Mouse (Mus musculus): ENCODE results near the gene Slc22a3. TPM values are rescaled to one million over a fixed set of nuclear protein-coding genes. Genes with fewer than 3 reads are reported as not detected.

Gene Slc22a3
- 0.55 and 0.65 TPM in 2 replicates for polyA plus RNA-seq (2015; fragmentation: Nextera tagmentation; extraction: Ambion mirVana)

DNA sequence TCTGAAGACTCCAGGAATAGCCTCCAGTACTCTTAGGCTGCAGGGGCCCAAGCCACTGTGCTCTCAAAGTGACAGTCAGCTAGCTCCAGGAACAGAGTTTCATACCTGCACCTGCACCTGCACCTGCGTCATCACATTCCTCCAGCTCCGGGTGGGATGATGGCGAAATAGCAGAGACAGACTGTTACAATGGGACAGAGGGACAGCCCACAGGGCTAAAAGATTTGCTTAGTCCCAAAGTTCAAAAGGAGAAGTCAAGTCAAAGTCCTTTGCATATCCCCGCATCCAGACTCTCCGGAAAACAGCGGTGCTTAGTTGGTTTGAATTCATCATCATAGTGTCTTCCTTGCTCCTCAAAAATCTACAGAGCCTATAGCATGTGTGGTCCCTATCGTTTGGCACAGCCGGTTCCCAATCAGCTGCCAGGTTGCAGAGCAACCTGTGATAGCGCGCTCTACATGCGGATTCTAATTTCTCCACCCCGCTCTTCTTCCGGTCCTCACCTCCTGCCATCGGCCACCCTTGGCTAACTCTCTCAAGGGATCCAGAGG is at the start of gene Slc22a3:
Gene Slc22a3 (minus strand): TSS at position 51 of the 551 bp plus-strand sequence.
- H3K27me3 ChIP-seq (replicated peaks): peaks cover 42% of the 10 kb centered on the region
- WGBS: 14% methylated on average over 14 of the region's 14 CpGs

DNA sequence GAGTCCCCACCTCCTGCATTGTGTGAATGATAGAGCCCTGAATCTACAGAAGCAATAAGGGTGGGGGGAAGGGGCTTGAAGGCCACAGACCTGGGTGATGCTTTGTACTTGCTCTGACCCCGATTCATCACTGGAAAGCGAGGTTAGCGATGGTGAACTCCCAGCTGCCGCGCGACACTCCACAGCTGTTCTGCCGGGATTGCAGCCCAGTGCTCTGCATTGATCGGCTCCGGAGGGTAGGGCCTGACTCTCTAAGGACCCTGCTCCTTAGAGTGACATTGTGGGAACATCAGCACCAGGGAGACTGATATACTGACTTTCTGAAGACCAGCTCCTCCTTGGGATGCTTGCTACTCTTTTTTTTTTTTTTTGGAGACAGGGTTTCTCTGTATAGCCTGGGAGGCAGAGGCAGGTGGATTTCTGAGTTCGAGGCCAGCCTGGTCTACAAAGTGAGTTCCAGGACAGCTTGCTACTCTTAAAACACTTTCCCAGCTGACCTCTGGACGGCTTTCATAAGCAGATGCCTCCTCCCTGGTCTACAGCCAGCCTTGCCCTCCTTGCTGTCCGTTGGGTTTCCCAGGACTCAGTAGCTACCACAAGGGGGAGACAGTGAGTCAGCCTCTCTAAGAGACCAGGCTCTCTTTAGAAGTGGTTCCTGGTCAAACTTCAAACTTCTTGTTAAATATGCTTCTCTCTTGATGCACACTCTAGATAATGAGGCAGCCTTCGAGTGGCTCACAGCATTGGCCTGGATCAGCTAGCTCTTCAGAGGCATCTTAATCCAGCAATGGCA is 27.0 kb upstream of the Slc22a3 start:
- Histone ChIP-seq H3K36me3 (no peaks in the 10 kb centered on the region), H3K4me3 (replicated peaks) (no peak overlapping the region), H3K27me3 (replicated peaks) (no peaks in the 10 kb centered on the region), H3K4me2 (no peak overlapping the region), H3K4me1 (peaks cover 6% of the 10 kb centered on the region; the same call in 1 of the 2 replicates), H3K9ac (no peak overlapping the region), H3K27ac (no peak overlapping the region), H3K9me3 (no peaks in the 10 kb centered on the region)
- WGBS: 44% methylated on average over 13 of the region's 13 CpGs
- no peak for ATAC-seq (ENCODE audit: insufficient read depth, low FRiP score, low read depth)

More for the DNA sequence above, at the start of gene Slc22a3:
- Histone ChIP-seq H3K27ac (no peak within 1 kb of the TSS), H3K4me3 (replicated peaks) (peak within 1 kb of the TSS; percentile 35), H3K4me2 (peak within 1 kb of the TSS; percentile 67), H3K9me3 (no peaks in the 10 kb centered on the region), H3K36me3 (no peaks in the 10 kb centered on the region), H3K9ac (no peak within 1 kb of the TSS), H3K4me1 (peaks cover 8% of the 10 kb centered on the region; the same call in 1 of the 2 replicates)
- no peak for ATAC-seq (ENCODE audit: insufficient read depth, low FRiP score, low read depth)

DNA sequence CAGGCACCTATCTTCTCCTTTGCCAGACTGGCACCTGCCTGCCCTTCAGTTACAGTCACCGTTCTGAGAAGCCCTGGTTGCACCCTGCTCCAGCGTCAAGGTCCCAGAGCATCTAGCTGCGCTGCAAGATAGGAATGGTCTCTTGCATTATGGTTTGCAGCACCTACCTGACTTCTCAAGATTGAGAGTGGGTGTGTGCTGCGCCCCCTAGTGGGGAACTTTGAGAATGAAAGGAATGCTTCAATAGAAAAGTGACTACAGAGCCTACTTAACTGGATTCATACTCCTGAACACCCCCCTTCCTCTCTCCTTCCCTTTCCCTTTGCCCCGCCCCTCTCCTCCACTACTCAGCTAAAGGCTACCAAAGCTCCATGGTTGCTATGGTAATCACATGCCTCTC is 24.6 kb upstream of the Slc22a3 start:
- Histone ChIP-seq H3K27me3 (replicated peaks) (no peaks in the 10 kb centered on the region), H3K9ac (no peak overlapping the region), H3K4me2 (no peak overlapping the region), H3K36me3 (no peaks in the 10 kb centered on the region), H3K4me1 (peaks cover 6% of the 10 kb centered on the region; the same call in 1 of the 2 replicates), H3K27ac (no peak overlapping the region), H3K9me3 (no peaks in the 10 kb centered on the region), H3K4me3 (replicated peaks) (no peak overlapping the region)
- no peak for ATAC-seq (ENCODE audit: insufficient read depth, low FRiP score, low read depth)
- WGBS: 37% methylated on average over 5 of the region's 5 CpGs

DNA sequence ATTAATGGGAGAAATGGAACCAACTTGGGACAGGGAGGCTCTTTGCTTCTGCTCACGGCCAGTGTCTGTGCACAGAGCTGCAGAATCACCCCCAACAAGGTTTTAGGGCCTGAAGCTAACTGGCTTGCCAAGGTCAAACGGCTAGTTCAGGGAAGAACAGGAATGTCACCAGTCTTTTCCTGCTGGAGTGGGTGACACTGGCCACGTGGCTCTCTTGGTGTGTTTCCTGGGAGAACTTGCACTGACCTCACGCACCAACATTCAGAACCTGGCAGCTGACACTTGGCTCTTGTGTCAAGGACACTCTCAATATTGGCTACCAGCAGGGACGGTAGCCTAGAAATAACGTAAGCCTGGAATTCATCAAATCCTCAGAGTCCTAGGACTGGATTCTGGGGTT is 22.6 kb upstream of the Slc22a3 start:
- WGBS: 56% methylated on average over 6 of the region's 6 CpGs
- Histone ChIP-seq H3K36me3 (no peaks in the 10 kb centered on the region), H3K4me1 (peaks cover 6% of the 10 kb centered on the region; the same call in 1 of the 2 replicates), H3K9ac (no peak overlapping the region), H3K4me3 (replicated peaks) (no peak overlapping the region), H3K27ac (no peak overlapping the region), H3K9me3 (no peaks in the 10 kb centered on the region), H3K27me3 (replicated peaks) (no peaks in the 10 kb centered on the region), H3K4me2 (no peak overlapping the region)
- ATAC-seq (ENCODE audit: insufficient read depth, low FRiP score, low read depth): no peak

DNA sequence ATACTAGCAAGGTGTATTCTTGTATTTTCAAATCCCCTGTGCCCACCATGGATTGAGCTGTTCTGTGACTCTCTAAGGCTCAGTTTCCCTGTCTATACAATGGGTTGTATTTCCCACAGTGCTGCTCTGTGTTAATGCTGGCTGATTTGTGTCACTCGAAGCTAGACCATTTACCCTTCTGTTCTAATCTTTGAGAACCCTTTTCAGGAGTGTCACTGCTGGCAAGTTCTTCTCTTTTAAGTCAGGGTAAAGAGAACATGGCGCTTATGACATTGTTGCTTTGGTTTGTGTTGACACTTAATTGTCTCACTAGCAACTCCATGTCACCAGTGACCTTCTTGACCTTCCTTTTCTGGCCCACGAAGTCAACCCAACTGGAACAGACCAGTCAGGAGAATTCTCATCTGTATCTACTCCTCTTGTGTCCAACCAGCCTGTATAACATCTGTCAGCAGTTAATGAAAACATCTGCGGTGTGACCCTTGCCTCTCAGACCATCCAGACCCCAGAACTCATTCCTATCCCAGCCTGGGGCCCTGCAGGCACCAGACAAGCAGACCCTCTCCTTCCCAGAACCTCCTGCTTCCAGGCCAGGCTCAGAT is 22.0 kb upstream of the Slc22a3 start:
- Histone ChIP-seq H3K36me3 (no peaks in the 10 kb centered on the region), H3K27me3 (replicated peaks) (no peaks in the 10 kb centered on the region), H3K9ac (no peak overlapping the region), H3K4me1 (peaks cover 6% of the 10 kb centered on the region; the same call in 1 of the 2 replicates), H3K27ac (no peak overlapping the region), H3K4me3 (replicated peaks) (no peak overlapping the region), H3K9me3 (no peaks in the 10 kb centered on the region), H3K4me2 (no peak overlapping the region)
- WGBS: 56% methylated on average over 4 of the region's 4 CpGs
- ATAC-seq (ENCODE audit: insufficient read depth, low FRiP score, low read depth): no peak

DNA sequence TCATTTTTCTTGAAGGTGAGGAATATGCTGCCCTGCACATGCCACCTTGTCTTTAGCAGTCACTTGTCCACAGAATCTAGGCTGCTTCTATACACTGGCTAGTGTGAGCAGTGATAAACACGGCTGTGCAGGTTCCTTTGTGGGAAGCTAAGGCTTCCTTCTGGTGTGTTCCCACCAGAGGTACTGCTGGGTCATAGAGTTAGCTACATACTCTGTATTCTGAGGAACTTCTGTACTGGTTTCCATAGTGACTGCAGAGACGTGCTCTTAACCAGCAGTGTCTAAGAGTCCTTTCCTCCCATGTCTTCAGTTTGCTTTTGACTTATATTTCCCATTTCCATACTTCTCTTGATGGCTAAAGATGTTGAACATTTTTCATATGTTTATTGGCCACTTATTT is 11.6 kb upstream of the Slc22a3 start:
- H3K9ac ChIP-seq: no peak overlapping the region
- H3K9me3 ChIP-seq: no peaks in the 10 kb centered on the region
- H3K4me1 ChIP-seq: no peaks in the 10 kb centered on the region
- 61% methylated on average over 2 of the region's 2 CpGs for WGBS
- H3K4me3 ChIP-seq (replicated peaks): no peak overlapping the region
- no peak overlapping the region for H3K27ac ChIP-seq
- no peaks in the 10 kb centered on the region for H3K36me3 ChIP-seq
- H3K4me2 ChIP-seq: no peak overlapping the region
- H3K27me3 ChIP-seq (replicated peaks): no peaks in the 10 kb centered on the region
- ATAC-seq (ENCODE audit: insufficient read depth, low FRiP score, low read depth): no peak

DNA sequence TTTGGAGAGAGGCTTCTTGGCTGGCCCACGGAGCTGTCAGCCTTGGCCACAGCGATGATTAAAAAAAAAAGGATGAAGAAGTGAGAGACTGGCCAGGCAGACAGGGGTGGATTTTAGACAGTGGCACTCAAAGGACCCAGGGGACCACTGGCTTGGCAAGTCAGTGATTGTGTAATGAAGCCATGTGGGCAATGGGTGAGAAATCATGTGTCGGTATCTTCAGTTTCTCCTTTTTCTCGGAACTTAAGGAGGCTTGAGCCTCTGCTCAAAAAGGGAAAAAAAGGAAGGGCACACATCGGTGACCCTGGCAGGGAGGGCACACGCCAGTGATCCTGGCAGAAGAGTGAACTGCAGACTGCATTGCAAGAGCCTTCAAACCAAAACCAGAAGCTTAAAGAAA is 10.7 kb upstream of the Slc22a3 start:
- H3K9me3 ChIP-seq: no peaks in the 10 kb centered on the region
- no peaks in the 10 kb centered on the region for H3K27me3 ChIP-seq (replicated peaks)
- no peak overlapping the region for H3K27ac ChIP-seq
- no peaks in the 10 kb centered on the region for H3K4me1 ChIP-seq
- no peak for ATAC-seq (ENCODE audit: insufficient read depth, low FRiP score, low read depth)
- no peak overlapping the region for H3K9ac ChIP-seq
- no peak overlapping the region for H3K4me3 ChIP-seq (replicated peaks)
- 78% methylated on average over 6 of the region's 6 CpGs for WGBS
- no peaks in the 10 kb centered on the region for H3K36me3 ChIP-seq
- H3K4me2 ChIP-seq: no peak overlapping the region

DNA sequence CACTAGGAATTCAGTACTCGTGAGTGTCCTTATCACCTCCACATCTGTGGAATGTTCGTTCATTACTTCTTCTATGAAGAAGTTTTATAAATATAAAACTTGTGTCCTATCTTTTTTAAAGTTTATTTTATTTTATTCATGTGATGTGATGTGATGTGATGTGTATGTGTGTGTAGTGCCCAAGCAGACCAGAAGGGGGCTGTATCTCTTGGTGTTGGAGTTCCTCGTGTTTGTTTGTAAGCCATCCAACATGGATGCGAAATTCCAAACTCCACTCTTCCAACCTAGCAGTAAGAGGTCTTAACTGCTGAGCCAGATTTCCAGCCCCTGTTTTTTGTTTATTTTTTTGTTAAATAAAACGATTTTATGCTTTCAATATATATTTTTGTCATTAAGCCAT is 6.5 kb upstream of the Slc22a3 start:
- Histone ChIP-seq H3K9ac (no peak overlapping the region), H3K4me2 (no peak overlapping the region), H3K4me3 (replicated peaks) (no peak overlapping the region), H3K4me1 (no peaks in the 10 kb centered on the region), H3K36me3 (no peaks in the 10 kb centered on the region), H3K27me3 (replicated peaks) (peaks cover 2% of the 10 kb centered on the region), H3K9me3 (no peaks in the 10 kb centered on the region), H3K27ac (no peak overlapping the region)
- WGBS: 76% methylated on average over 5 of the region's 5 CpGs
- ATAC-seq (ENCODE audit: insufficient read depth, low FRiP score, low read depth): no peak

DNA sequence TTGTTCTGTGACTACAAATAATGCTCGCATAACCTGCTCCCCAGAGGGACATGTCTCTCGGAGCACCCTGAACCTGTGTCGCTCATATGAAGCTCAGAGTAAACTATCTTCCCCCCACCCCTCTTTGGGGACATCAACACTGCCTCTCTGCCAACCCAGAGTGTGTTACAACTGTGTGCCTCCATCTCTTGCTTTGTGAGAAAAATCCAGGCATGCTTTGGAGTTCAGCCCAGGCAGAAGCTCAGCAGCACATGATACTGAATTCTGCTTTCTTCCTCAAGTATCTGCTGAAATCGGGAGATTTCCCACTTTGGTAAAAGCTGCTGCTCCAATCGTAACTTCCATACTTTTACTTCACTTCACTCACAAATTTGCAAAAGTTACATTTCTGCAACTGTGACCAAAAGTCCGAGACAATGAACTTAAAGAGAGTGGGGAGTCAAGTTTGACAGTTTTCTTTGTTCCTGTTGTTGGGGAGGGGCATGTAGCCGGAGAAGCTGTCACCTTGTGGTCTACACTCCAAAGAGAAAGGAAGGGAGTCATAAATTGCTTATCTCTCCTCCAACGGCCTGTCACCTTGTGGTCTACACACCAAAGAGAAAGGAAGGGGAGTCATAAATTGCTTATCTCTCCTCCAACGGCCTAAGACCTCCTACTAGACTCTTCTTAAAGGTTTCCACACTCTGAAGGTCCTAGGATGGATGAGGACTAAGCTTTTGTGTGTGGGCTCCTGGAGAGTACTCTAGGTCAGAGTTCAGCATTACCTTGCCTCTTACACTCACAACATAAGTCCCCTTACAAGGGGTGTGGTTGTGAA is 5.8 kb upstream of the Slc22a3 start:
- H3K36me3 ChIP-seq: no peaks in the 10 kb centered on the region
- no peak overlapping the region for H3K9ac ChIP-seq
- no peak overlapping the region for H3K4me3 ChIP-seq (replicated peaks)
- H3K27me3 ChIP-seq (replicated peaks): peaks cover 9% of the 10 kb centered on the region
- no peak overlapping the region for H3K4me2 ChIP-seq
- ATAC-seq (ENCODE audit: insufficient read depth, low FRiP score, low read depth): no peak
- H3K9me3 ChIP-seq: no peaks in the 10 kb centered on the region
- H3K4me1 ChIP-seq: no peaks in the 10 kb centered on the region
- WGBS: 52% methylated on average over 9 of the region's 9 CpGs
- no peak overlapping the region for H3K27ac ChIP-seq

DNA sequence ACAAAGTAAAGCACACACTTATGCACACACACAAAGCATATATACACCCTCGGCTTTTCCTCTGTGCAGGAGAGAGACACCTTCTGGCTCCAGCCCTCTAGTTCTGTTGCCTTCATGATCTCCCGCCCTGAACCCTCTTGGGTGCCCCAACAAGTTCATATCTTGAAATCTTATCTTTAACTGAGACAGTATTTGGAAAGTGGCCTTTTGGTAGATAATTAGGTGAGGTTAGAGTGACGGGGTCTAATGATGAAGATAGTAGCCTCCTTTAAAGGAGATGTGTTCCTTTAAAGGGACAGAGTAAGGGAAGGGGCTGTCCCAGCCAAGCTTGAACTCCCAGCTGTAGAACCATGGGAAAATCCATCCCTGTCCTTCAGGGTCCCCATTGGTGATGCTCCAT is 3.7 kb upstream of the Slc22a3 start:
- H3K4me2 ChIP-seq: no peak overlapping the region
- no peak overlapping the region for H3K27ac ChIP-seq
- H3K4me3 ChIP-seq (replicated peaks): no peak overlapping the region
- ATAC-seq (ENCODE audit: insufficient read depth, low FRiP score, low read depth): no peak
- H3K9ac ChIP-seq: no peak overlapping the region
- no peaks in the 10 kb centered on the region for H3K36me3 ChIP-seq
- WGBS: 62% methylated on average over 3 of the region's 3 CpGs
- H3K9me3 ChIP-seq: no peaks in the 10 kb centered on the region
- peaks cover 8% of the 10 kb centered on the region; the same call in 1 of the 2 replicates for H3K4me1 ChIP-seq
- H3K27me3 ChIP-seq (replicated peaks): peaks cover 30% of the 10 kb centered on the region

DNA sequence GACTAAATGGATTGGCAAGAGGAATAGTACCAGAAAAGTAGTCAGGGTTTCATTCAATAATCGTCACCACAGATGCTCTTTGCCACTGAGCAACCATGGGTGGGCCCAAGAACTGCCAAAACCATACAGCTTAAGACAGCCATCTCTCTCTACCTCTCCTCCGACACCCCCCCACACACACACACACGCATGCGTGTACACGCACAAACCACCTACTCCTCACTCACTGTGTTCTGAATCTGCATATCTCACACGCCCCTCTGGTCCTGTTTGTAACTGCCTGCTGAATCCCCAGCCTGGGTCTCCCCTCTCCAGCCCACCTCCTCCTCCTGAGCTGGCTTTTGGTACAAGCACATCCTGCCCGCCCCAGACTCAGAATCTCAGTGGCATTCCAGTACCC is 872 bp upstream of the Slc22a3 start:
- H3K9me3 ChIP-seq: no peaks in the 10 kb centered on the region
- H3K36me3 ChIP-seq: no peaks in the 10 kb centered on the region
- H3K4me2 ChIP-seq: no peak overlapping the region
- WGBS: 37% methylated on average over 7 of the region's 7 CpGs
- H3K9ac ChIP-seq: no peak overlapping the region
- no peak overlapping the region for H3K27ac ChIP-seq
- peaks cover 8% of the 10 kb centered on the region; the same call in 1 of the 2 replicates for H3K4me1 ChIP-seq
- no peak for ATAC-seq (ENCODE audit: insufficient read depth, low FRiP score, low read depth)
- no peak overlapping the region for H3K4me3 ChIP-seq (replicated peaks)
- peaks cover 42% of the 10 kb centered on the region for H3K27me3 ChIP-seq (replicated peaks)
